ENCODE assay signal across 20 mouse cellular contexts in genomic region chr9:122715046-122715445, GRCm38 (mm10). TPM values are rescaled to one million over a fixed set of nuclear protein-coding genes. Genes with fewer than 3 reads are reported as not detected.
DNase-seq lines count a peak whose midpoint lies in the region.
"Had no signal": no experiment of that assay in that cellular context is flagged by ENCODE, and none has a peak within 500 bp of the region (broad histone marks: within the 10 kb centered on the region; RNA-seq: fewer than 3 reads in every experiment).

No protein-coding gene starts in this region.

- peak; percentile 40 for DNase-seq in adrenal gland, postnatal 14 days
- DNase-seq in adrenal gland, postnatal 25 days: no peak
- DNase-seq in 3T3-L1 (ENCODE audit: low read depth, low spot score): peak; percentile 29
- peak; percentile 66 for DNase-seq in MN1 (ENCODE audit: low spot score)
- DNase-seq in gastrocnemius, postnatal 36 days: no peak
- DNase-seq in yolk sac, embryonic 10.5 days (ENCODE audit: low spot score): no peak
- DNase-seq: cerebellum, adult 11 months; cerebellum, adult 2 months; cerebellum, adult 9-11 months; cerebellum, postnatal 25 days; forebrain, postnatal 0 days; gastrocnemius, postnatal 25 days; heart, adult 2 months; heart, postnatal 14 days; heart, postnatal 4 days; kidney, adult 18-20 months had no signal

- intact Hi-C loops in gastrocnemius, postnatal 36 days (cut with DNase I): no loop called here

RNA-seq across cellular contexts. Expression of gene Topaz1, which starts 32.1 kb away (rescaled TPM):
- not detected in 2 replicates for total RNA-seq in adrenal gland, postnatal 14 days (2021)
- total RNA-seq in adrenal gland, postnatal 25 days (2021): not detected in 2 replicates
- total RNA-seq in gastrocnemius, postnatal 36 days (2021): not detected
- total RNA-seq: common myeloid progenitor, adult 5-6 weeks; forebrain, postnatal 0 days; gastrocnemius, adult 8-10 months; gastrocnemius, postnatal 25 days; granulocyte monocyte progenitor cell, adult 5-6 weeks; heart, adult 2 months; heart, postnatal 14 days; heart, postnatal 4 days; hindbrain, postnatal 0 days had no signal

Comparison
In these comparisons a context has a peak if more than half of its experiments do, and no peak if none do; other contexts are left out.
1. DNase-seq: peak in adrenal gland, postnatal 14 days (single experiment), 3T3-L1 (single experiment) and MN1 (single experiment); none in adrenal gland, postnatal 25 days (single experiment), gastrocnemius, postnatal 36 days (0 of 2) and yolk sac, embryonic 10.5 days (single experiment).